Mouse (Mus musculus) adrenal gland, postnatal 25 days (tissue): ENCODE measurements around the gene Rcbtb2. TPM values are rescaled to one million over a fixed set of nuclear protein-coding genes. Genes with fewer than 3 reads are reported as not detected.

ENCODE experiments used
- microRNA-seq, 2 experiments: library from miRNA; unstranded; fragments of <30 nt; microRNA quantifications; one replicate each; pipeline ENCODE4 v1.2.0; 2021
- total RNA-seq: library from RNA; stranded (reverse); gene quantifications from 2 replicates; pipeline ENCODE4 v1.2.3, GENCODE M21; 2021

The Rcbtb2 gene
- total RNA-seq, 1 experiment from 2014 or later, result 33.1 TPM

Small RNA genes within 50 kb of the gene (microRNA-seq; reads per million reads assigned to microRNA genes)
- 0 reads per million in 2 experiments for gene Mir687

Other genes with a start within 250 kb of the Rcbtb2 start
- gene Cysltr2, start 73.9 kb upstream of the Rcbtb2 start, total RNA-seq, result 1.7 TPM in 1 of 2 replicates, not detected in the other
- gene Lpar6, start 114.9 kb downstream of the Rcbtb2 start, total RNA-seq, result 5.0 and 5.5 TPM in 2 replicates
- gene Rb1, start 202.8 kb downstream of the Rcbtb2 start, total RNA-seq, result 19.8 and 21.3 TPM in 2 replicates